Comparison of ENCODE assay signal across 8 mouse cellular contexts in genomic region chr12:111668457-111668912, GRCm38 (mm10). TPM values are rescaled to one million over a fixed set of nuclear protein-coding genes. Genes with fewer than 3 reads are reported as not detected.
DNase-seq lines count a peak whose midpoint lies in the region; ATAC-seq and TF ChIP-seq lines count a peak whose summit lies in the region.

No protein-coding gene starts in this region.

- peaks cover 15% of the 10 kb centered on the region for H3K27me3 ChIP-seq in E14TG2a.4 (ENCODE audit: insufficient read depth, low read length)
- H3K27me3 ChIP-seq in forebrain, embryonic 13.5 days = 0 out of 2 replicates have a peak, but pooled peaks cover under 1% of the 10 kb centered on the region
- H3K27me3 ChIP-seq in neural tube, embryonic 15.5 days (replicated peaks) = no peaks in the 10 kb centered on the region

- ATAC-seq in forebrain, embryonic 13.5 days = peak; percentile 37
- ATAC-seq in neural tube, embryonic 15.5 days (ENCODE audit: low FRiP score) = no peak

- H3K27ac ChIP-seq in forebrain, embryonic 13.5 days = peak overlapping the region; percentile 85
- H3K27ac ChIP-seq in neural tube, embryonic 15.5 days (replicated peaks) = peak overlapping the region; percentile 93

- TF ChIP-seq CTCF in E14TG2a.4 (conservative IDR thresholded peaks at IDR 0.05; ENCODE audit: low read length) = peak; percentile 84

- WGBS in forebrain, embryonic 13.5 days = 3% methylated on average over 8 of the region's 8 CpGs
- 2% methylated on average over 8 of the region's 8 CpGs for WGBS in neural tube, embryonic 15.5 days

- intact Hi-C loops in heart, postnatal 14 days (cut with DNase I) = loop anchor here (1.0 to 5.0 kb wide), 3 partner anchors 28 to 289 kb away; no protein-coding TSS in a partner anchor

- H3K4me2 ChIP-seq in forebrain, embryonic 13.5 days = peak overlapping the region; percentile 99
- peak overlapping the region; percentile 87 for H3K4me2 ChIP-seq in neural tube, embryonic 15.5 days

- peaks cover 37% of the 10 kb centered on the region for H3K36me3 ChIP-seq in E14TG2a.4 (ENCODE audit: insufficient read depth, low read length)
- H3K36me3 ChIP-seq in forebrain, embryonic 13.5 days (ENCODE audit: poor library complexity, severe bottlenecking) = peaks cover 46% of the 10 kb centered on the region
- peaks cover 14% of the 10 kb centered on the region for H3K36me3 ChIP-seq in neural tube, embryonic 15.5 days

- no peaks in the 10 kb centered on the region for H3K9me3 ChIP-seq in E14TG2a.4 (ENCODE audit: low read length)
- H3K9me3 ChIP-seq in forebrain, embryonic 13.5 days (replicated peaks) = no peaks in the 10 kb centered on the region
- no peaks in the 10 kb centered on the region for H3K9me3 ChIP-seq in neural tube, embryonic 15.5 days (replicated peaks)

- no peak overlapping the region; the same call in 1 of the 2 replicates for H3K4me3 ChIP-seq in E14TG2a.4 (replicated peaks; ENCODE audit: low read length)
- peak overlapping the region; percentile 97 for H3K4me3 ChIP-seq in forebrain, embryonic 13.5 days
- H3K4me3 ChIP-seq in neural tube, embryonic 15.5 days (replicated peaks) = peak overlapping the region; percentile 91

- H3K9ac ChIP-seq in forebrain, embryonic 13.5 days = peak overlapping the region; percentile 100
- H3K9ac ChIP-seq in neural tube, embryonic 15.5 days (replicated peaks) = peak overlapping the region; percentile 98

- peaks cover 73% of the 10 kb centered on the region for H3K4me1 ChIP-seq in E14TG2a.4 (replicated peaks; ENCODE audit: low read depth, low read length)
- peaks cover 34% of the 10 kb centered on the region for H3K4me1 ChIP-seq in forebrain, embryonic 13.5 days
- H3K4me1 ChIP-seq in neural tube, embryonic 15.5 days = peaks cover 43% of the 10 kb centered on the region

- DNase-seq in c-Kit-positive CD71-positive TER-119-positive erythroid progenitor cells, embryonic 14.5 days (ENCODE audit: low spot score) = peak; percentile 84
- peak; percentile 98 to 99 for DNase-seq in heart, postnatal 14 days
- peak; percentile 98 for DNase-seq in layer of hippocampus, adult 11-12 months (ENCODE audit: low spot score)
- peak; percentile 89 to 93 for DNase-seq in lung, adult 18-20 months
- peak; percentile 79 for DNase-seq in testis, postnatal 14 days (ENCODE audit: low spot score)

RNA-seq across cellular contexts. Expression of gene Ckb, which starts 3.7 kb away (rescaled TPM):
- polyA plus RNA-seq in forebrain, embryonic 13.5 days (2015; fragmentation: Nextera tagmentation; extraction: Ambion mirVana) = 2,311 and 2,462 TPM in 2 replicates
- total RNA-seq in heart, postnatal 14 days (2021) = 100 to 1,000 TPM in 1 of 2 experiments, 10 to 100 TPM in 1; 98.4 to 117 TPM
- polyA plus RNA-seq in neural tube, embryonic 15.5 days (2015; fragmentation: Nextera tagmentation; extraction: Ambion mirVana) = 1,500 and 1,731 TPM in 2 replicates

RNA-seq across cellular contexts. Expression of gene Trmt61a, which starts 9.4 kb away (rescaled TPM):
- 10.7 and 12.2 TPM in 2 replicates for polyA plus RNA-seq in forebrain, embryonic 13.5 days (2015; fragmentation: Nextera tagmentation; extraction: Ambion mirVana)
- 1 to 10 TPM; 3.3 to 4.7 TPM for total RNA-seq in heart, postnatal 14 days (2021)
- polyA plus RNA-seq in neural tube, embryonic 15.5 days (2015; fragmentation: Nextera tagmentation; extraction: Ambion mirVana) = 9.6 and 10.8 TPM in 2 replicates

RNA-seq across cellular contexts. Expression of gene Bag5, which starts 44.6 kb away (rescaled TPM):
- polyA plus RNA-seq in forebrain, embryonic 13.5 days (2015; fragmentation: Nextera tagmentation; extraction: Ambion mirVana) = 62.1 and 62.8 TPM in 2 replicates
- total RNA-seq in heart, postnatal 14 days (2021) = 10 to 100 TPM; 22.6 to 22.7 TPM
- 61.5 and 65.2 TPM in 2 replicates for polyA plus RNA-seq in neural tube, embryonic 15.5 days (2015; fragmentation: Nextera tagmentation; extraction: Ambion mirVana)

RNA-seq across cellular contexts. Expression of gene Apopt1, which starts 44.6 kb away (rescaled TPM):
- 52.6 and 56.2 TPM in 2 replicates for polyA plus RNA-seq in forebrain, embryonic 13.5 days (2015; fragmentation: Nextera tagmentation; extraction: Ambion mirVana)
- total RNA-seq in heart, postnatal 14 days (2021) = 10 to 100 TPM; 36.9 to 37.0 TPM
- polyA plus RNA-seq in neural tube, embryonic 15.5 days (2015; fragmentation: Nextera tagmentation; extraction: Ambion mirVana) = 58.5 and 58.8 TPM in 2 replicates
